Mouse (Mus musculus) testis, postnatal 10 days (tissue): ENCODE results near the gene Nrtn.

Experiments
- DNase-seq: peaks from one replicate; pipeline ENCODE4 v3.0.0; 2021; ENCODE audit warnings: low spot score

Gene Nrtn

DNA sequence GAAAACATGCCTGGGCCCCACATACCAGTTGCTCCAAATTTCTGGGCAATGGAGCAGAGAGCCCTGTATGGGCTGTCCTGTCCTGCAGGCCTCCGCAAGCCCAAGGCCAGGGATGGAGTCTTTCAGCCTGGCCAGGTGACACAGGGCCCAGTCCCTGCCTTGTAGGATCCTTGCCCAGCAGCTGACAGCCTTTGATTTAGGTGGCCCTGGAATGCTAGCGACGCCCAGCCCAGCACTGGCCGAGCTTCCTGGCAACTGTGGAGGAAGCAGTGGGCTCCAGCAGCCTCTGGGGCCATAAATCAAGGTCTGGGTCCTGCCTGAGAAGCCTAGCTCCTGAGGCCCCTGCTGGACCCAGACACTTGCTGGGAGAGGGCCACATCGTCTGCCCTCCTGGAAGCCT is 34.9 kb downstream of the Nrtn start:
- no peak for DNase-seq

GRCm38 (mm10) chr17:56717363-56718058 is 39.8 kb downstream of the Nrtn start, which contains the start of the genes Ndufa11 and Vmac:
Ndufa11 (plus strand) TSS chr17:56717767.
Vmac (minus strand) TSS chr17:56718022.
- DNase-seq: peak; percentile 97

DNA sequence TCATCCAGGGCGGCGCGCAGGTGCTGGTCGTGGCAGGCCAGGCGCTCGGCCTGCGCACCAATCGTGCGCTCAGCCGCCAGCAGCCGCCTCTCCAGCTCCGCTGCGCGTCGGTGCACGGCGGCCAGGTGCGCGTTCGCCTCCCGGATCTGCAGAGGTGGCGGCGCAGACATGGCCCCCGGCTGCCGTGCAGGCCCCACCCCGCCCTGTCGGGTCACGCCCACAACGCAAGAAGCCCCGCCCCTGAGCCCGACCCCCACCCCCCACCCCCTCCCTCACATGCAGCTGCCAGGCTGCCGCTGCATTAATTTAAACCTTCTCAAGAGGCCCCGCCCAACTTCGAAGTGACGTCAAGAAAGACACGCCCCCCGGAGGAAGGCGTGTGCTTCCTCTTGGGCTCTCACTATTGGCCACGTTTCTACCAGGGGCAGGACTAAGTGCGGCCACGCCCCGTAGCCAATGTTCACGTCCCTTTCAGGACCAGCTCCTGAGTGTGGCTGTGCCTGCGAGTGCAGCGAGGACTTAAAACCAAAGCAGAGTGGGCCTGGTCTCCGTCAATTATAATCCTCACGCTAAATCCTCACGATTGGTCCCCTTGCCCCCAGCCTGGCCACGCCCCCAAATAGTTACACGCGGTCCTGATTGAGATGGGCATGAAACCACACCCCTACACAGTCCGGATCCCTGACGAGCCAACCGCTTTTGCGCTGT is 40.5 kb downstream of the Nrtn start:
- DNase-seq: peak; percentile 98

- no peak for DNase-seq
Observed at GRCm38 (mm10) chr17:56715914-56716654, 41.2 kb downstream of the Nrtn start.

- DNase-seq: no peak
Observed at GRCm38 (mm10) chr17:56715360-56715759, 42.0 kb downstream of the Nrtn start.

DNA sequence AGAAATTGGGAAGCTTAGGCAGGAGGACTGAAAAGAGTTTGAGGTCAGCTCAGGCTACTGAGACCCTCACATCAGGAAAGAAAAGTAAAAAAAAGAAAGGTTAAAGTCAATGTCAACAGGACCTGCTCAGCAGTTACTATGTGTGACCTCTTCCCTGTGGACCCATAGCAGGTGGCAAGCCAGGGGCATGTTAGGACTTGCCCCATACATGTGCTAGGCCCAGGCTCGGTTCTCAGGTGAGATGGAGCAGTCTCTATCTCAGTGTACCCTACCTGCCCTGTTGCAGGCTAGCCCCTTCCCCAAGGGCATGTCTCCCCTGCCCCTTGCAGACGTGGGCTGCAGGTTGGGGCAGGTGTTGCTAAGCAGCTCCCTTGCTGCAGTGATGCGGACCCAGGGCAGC is 47.6 kb downstream of the Nrtn start:
- peak; percentile 37 for DNase-seq

- DNase-seq: no peak
Observed at GRCm38 (mm10) chr17:56708692-56709091, 48.6 kb downstream of the Nrtn start.

- DNase-seq: no peak
Observed at GRCm38 (mm10) chr17:56706515-56706914, 50.8 kb downstream of the Nrtn start.

DNA sequence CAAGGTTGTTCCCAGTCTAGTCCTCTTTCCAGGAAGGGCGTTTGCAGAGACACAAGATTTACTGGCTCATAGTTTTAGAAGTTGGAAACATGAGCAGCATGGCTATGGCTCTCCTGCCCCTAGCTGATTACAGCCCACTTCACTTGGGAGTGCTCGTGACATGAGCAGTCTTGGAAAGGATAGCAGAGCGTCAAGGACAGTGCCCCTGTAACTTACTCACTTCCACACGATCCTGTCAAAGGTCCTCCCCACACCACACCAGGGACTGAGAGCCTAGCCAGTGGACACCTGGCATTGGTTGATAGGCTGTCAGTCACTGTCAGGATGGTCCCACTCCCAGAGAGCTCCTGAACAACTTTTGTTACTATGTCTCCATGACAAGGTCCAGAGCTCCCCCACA is 54.3 kb downstream of the Nrtn start:
- no peak for DNase-seq
